Mouse (Mus musculus) heart, embryonic 12.5 days (tissue): ENCODE data around the gene B2m. TPM values are rescaled to one million over a fixed set of nuclear protein-coding genes. Genes with fewer than 3 reads are reported as not detected.

Experiments
- ATAC-seq: fragments of 200-750 bp; cut with Nextera tagmentation; 2 replicates; pipeline ENCODE4 v1.8.0; 2017; ENCODE audit warnings: moderate TSS enrichment, moderate library complexity; ENCODE audit not compliant: insufficient number of reproducible peaks, low FRiP score
- H3K27ac ChIP-seq: fragments of 300-500 bp; sonication (generic); 2 replicates; pipeline ENCODE4 v1.5.1; 2016; ENCODE audit warnings: mild to moderate bottlenecking, moderate library complexity; ENCODE audit not compliant: poor library complexity, severe bottlenecking
- H3K27me3 ChIP-seq: fragments of 300-500 bp; sonication (generic); replicated peaks from 2 replicates; pipeline ENCODE4 v1.6.1; 2016; ENCODE audit warnings: mild to moderate bottlenecking, moderate library complexity
- H3K36me3 ChIP-seq: fragments of 300-500 bp; sonication (generic); 2 replicates; pipeline ENCODE4 v1.6.1; 2016; ENCODE audit warnings: mild to moderate bottlenecking, moderate library complexity
- H3K4me1 ChIP-seq: fragments of 300-500 bp; sonication (generic); replicated peaks from 2 replicates; pipeline ENCODE4 v1.6.1; 2016; ENCODE audit warnings: mild to moderate bottlenecking
- H3K4me2 ChIP-seq: fragments of 300-500 bp; sonication (generic); 2 replicates; pipeline ENCODE4 v1.6.1; 2016; ENCODE audit warnings: mild to moderate bottlenecking, moderate library complexity
- H3K4me3 ChIP-seq: fragments of 300-500 bp; sonication (generic); 2 replicates; pipeline ENCODE4 v1.5.1; 2016; ENCODE audit warnings: mild to moderate bottlenecking
- H3K9ac ChIP-seq: fragments of 300-500 bp; sonication (generic); 2 replicates; pipeline ENCODE4 v1.6.1; 2016; ENCODE audit warnings: mild to moderate bottlenecking, moderate library complexity
- H3K9me3 ChIP-seq: fragments of 300-500 bp; sonication (generic); replicated peaks from 2 replicates; pipeline ENCODE4 v1.6.1; 2016; ENCODE audit warnings: mild to moderate bottlenecking, moderate library complexity
- WGBS: fragments of 180-500 bp; shearing (Covaris S2); methylation state at CpG from one replicate; pipeline ENCODE4 v1.1.7; 2016; 5-methylcytosine and 5-hydroxymethylcytosine counted together
- polyA plus RNA-seq: library from polyadenylated mRNA; unstranded; fragments of >200 nt; fragmentation: Nextera tagmentation; extraction: Ambion mirVana; gene quantifications from 2 replicates; pipeline ENCODE4 v1.2.1, GENCODE M21; 2016

B2m gene
- polyA plus RNA-seq, 1 experiment from 2014 or later = 247 TPM

DNA sequence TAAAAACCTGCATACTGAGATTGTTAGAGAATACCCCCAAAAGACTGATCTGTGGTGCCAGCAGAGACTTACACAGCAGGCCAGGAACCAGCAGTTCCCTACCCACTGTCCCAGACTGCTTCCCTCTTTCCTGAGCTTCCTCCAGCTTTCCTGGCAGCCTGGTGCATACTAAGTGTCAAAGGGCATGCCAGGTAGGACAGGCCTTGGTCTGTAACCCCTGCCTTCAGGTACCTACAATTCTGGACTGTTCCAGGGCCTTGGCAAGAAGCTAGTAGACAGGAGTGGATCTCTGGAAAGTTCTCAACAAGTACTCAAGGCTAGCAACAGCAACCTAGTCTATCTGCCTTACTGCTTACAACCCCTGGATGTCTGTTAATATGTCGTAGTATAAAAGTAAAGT, 3.7 kb downstream of the B2m start:
- peaks cover 33% of the 10 kb centered on the region for H3K36me3 ChIP-seq
- H3K27me3 ChIP-seq = no peaks in the 10 kb centered on the region
- H3K4me3 ChIP-seq = no peak overlapping the region
- no peak overlapping the region for H3K9ac ChIP-seq
- H3K27ac ChIP-seq = no peak overlapping the region
- ATAC-seq = no peak
- no peak overlapping the region for H3K4me2 ChIP-seq
- H3K4me1 ChIP-seq = peaks cover 17% of the 10 kb centered on the region
- whole genome bisulfite sequencing = 83% methylated on average over 1 of the region's 1 CpGs
- H3K9me3 ChIP-seq = no peaks in the 10 kb centered on the region

DNA sequence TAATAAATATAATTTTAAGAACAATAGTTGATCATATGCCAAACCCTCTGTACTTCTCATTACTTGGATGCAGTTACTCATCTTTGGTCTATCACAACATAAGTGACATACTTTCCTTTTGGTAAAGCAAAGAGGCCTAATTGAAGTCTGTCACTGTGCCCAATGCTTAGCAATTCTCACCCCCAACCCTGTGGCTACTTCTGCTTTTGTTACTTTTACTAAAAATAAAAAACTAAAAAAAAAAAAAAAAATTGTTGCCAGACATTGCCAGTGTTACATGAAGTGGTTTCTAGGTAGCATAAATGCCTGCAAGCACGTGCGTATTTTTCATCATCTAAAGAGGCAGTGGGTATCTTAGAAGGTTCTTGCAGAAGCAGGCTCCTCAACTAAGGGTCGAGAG, 5.4 kb downstream of the B2m start:
- Histone ChIP-seq H3K9me3 (no peaks in the 10 kb centered on the region), H3K27me3 (no peaks in the 10 kb centered on the region), H3K36me3 (peaks cover 33% of the 10 kb centered on the region), H3K4me3 (no peak overlapping the region), H3K4me1 (peaks cover 17% of the 10 kb centered on the region), H3K27ac (no peak overlapping the region), H3K9ac (no peak overlapping the region), H3K4me2 (no peak overlapping the region)
- ATAC-seq = no peak
- WGBS = 80% methylated on average over 3 of the region's 3 CpGs

DNA sequence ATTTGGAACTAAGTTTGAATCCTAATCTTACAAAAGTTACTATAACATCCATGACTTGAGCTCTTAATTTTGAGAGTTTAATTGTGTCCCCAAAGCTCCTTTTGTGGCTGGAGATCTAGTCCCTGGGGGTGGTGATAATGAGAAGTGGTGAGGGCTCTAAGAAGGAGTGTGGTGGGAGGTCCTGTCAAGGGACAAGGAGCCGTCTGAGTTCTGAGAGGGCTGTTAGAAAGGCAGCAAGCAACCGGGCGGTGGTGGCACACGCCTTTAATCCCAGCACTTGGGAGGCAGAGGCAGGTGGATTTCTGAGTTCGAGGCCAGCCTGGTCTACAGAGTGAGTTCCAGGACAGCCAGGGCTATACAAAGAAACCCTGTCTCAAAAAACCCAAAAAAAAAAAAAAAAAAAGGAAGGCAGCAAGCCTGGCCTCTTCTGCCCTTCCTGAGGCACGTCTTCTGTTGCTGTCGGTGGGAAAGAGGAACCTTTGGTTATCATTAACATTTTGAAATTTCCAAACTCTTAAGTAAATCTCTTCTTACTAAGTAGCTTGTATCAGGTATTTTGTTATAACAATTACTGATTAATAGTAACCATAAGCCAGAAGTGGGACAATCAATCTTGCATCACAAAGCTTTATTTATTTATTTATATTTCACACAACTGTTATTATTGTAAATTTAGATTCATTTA, 6.3 kb downstream of the B2m start:
- ATAC-seq = no peak
- no peaks in the 10 kb centered on the region for H3K27me3 ChIP-seq
- peaks cover 21% of the 10 kb centered on the region for H3K4me1 ChIP-seq
- H3K9ac ChIP-seq = no peak overlapping the region
- H3K9me3 ChIP-seq = no peaks in the 10 kb centered on the region
- no peak overlapping the region for H3K27ac ChIP-seq
- no peak overlapping the region for H3K4me3 ChIP-seq
- peaks cover 33% of the 10 kb centered on the region for H3K36me3 ChIP-seq
- H3K4me2 ChIP-seq = no peak overlapping the region
- WGBS = 73% methylated on average over 7 of the region's 7 CpGs

DNA sequence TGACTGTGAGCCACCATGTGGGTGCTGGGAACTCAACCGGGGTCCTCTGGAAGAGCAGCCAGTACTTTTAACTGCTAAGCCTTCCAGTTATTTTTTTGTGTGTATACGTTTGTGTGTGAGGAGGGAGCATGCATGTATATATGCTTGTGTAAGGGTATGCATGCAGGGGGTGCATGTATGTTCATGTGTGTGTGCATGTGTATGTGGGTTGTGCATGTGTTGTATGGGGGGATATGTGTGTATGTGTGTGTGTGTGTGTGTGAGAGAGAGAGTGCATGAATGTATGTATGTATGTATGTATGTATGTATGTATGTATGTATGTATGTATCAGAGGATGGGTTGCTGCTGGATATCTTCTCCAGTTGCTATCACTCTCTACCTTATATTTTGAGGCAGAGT, 7.0 kb downstream of the B2m start:
- no peaks in the 10 kb centered on the region for H3K27me3 ChIP-seq
- WGBS = 87% methylated on average over 2 of the region's 2 CpGs
- no peak overlapping the region for H3K4me2 ChIP-seq
- peaks cover 18% of the 10 kb centered on the region for H3K4me1 ChIP-seq
- no peak overlapping the region for H3K27ac ChIP-seq
- no peaks in the 10 kb centered on the region for H3K9me3 ChIP-seq
- peaks cover 33% of the 10 kb centered on the region for H3K36me3 ChIP-seq
- ATAC-seq = no peak
- H3K9ac ChIP-seq = no peak overlapping the region
- no peak overlapping the region for H3K4me3 ChIP-seq

DNA sequence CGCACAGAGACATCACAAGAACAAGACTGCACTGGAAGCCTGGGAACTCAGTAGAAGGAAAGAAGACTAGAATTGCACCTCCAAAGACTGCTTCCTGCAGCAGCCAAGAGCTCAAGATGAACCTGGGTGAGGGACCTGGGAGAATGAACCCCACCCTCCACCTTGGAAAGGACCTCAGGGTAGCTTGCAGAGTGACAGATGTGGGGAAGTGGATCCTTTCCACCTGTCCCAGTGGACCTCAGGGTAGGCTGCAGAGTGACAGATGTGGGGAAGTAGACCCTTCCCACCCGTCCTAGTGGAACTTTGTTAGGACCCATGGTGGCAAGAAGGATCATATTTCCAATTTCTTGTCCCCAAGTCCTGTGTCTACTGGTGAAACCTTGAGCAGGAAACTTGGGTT, 7.8 kb downstream of the B2m start:
- whole genome bisulfite sequencing = 83% methylated on average over 2 of the region's 2 CpGs
- no peak overlapping the region for H3K4me2 ChIP-seq
- ATAC-seq = no peak

DNA sequence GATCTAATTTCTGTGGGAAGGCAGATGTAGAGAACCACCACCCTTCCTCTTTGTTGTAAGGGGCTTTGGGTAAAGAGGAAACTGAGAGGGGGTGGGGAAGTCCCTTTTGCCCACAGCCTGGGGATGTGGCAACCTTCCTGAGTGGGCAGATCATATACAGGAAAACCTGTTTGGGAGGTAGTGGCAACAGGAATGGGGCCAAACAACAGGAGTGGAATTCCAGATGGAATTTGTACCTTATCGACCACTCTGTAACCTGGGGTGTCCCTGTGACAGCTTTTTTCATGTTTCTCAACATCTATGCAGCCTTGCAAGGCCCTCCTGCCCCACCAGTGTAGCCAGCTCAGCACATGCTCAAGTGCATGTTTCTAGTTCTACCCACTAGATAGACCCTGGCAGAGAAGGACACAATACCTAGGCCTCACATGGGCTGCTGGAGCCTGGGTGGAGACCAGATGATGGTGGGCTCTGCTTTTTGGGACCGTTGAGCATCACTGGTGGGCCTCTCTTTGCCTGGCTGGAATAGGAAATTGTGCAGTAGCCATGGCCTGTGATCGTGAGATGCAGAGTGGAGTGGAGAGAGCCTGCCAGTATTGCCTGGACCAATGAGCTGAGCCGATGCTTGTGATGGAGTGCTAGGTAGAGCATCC, 8.7 kb downstream of the B2m start:
- no peaks in the 10 kb centered on the region for H3K27me3 ChIP-seq
- no peak for ATAC-seq
- H3K4me2 ChIP-seq = no peak overlapping the region
- no peaks in the 10 kb centered on the region for H3K9me3 ChIP-seq
- H3K27ac ChIP-seq = no peak overlapping the region
- peaks cover 14% of the 10 kb centered on the region for H3K4me1 ChIP-seq
- H3K36me3 ChIP-seq = peaks cover 32% of the 10 kb centered on the region
- no peak overlapping the region for H3K4me3 ChIP-seq
- no peak overlapping the region for H3K9ac ChIP-seq
- 83% methylated on average over 4 of the region's 4 CpGs for WGBS

More for the DNA sequence above, 7.8 kb downstream of the B2m start:
- Histone ChIP-seq H3K9ac (no peak overlapping the region), H3K36me3 (peaks cover 33% of the 10 kb centered on the region), H3K27ac (no peak overlapping the region), H3K27me3 (no peaks in the 10 kb centered on the region), H3K4me3 (no peak overlapping the region), H3K4me1 (peaks cover 12% of the 10 kb centered on the region; the same call in 1 of the 2 replicates), H3K9me3 (no peaks in the 10 kb centered on the region)

DNA sequence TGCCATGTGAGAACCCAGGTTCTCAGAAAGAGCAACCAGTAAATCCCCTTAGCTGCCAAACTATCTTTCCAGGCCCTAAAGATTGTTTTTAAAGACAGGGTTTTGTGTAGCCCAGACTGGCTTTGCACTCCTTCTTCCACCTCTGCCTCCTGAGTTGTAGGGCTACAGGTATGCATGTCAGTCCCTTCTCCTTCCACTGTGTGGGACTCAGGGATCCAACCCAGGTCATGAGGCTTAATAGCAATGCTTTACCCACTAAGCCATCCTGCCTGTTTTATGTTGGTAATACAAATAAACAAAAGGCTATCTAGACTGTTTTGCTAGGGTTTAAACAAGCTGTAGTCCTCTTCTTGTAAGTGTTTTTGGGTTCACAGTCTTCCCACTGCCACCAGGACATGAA, 10.1 kb downstream of the B2m start:
- H3K4me1 ChIP-seq = peaks cover 22% of the 10 kb centered on the region
- H3K27ac ChIP-seq = no peak overlapping the region
- H3K4me3 ChIP-seq = no peak overlapping the region

DNA sequence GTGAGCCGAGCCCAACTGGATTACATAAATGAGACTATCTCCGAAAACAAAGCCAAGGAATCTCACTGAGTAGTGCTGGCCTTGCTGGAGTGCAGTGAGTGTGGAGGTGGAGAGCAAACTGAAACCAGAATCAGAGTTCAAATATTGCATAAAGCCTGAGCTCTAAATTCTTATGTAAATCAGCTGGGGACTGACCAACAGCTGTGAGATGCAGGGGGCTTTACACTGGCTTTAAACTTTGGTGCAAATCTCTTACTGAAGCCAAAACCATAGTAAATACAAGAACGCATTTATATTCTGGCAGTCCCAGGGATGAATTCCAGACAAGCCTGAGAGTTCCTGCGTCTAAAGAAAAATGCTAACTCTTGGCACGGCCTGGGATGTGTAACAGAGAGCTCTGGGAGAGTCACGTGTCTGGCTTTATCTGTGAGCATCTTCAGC, 10.9 kb downstream of the B2m start:
- Histone ChIP-seq H3K36me3 (peaks cover 15% of the 10 kb centered on the region), H3K9me3 (no peaks in the 10 kb centered on the region), H3K4me2 (no peak overlapping the region), H3K27me3 (no peaks in the 10 kb centered on the region), H3K9ac (no peak overlapping the region), H3K4me3 (no peak overlapping the region), H3K27ac (no peak overlapping the region; the same call in 1 of the 2 replicates), H3K4me1 (peaks cover 22% of the 10 kb centered on the region)
- ATAC-seq = no peak
- WGBS = 31% methylated on average over 6 of the region's 6 CpGs

More for the DNA sequence above, 10.1 kb downstream of the B2m start:
- H3K9me3 ChIP-seq = no peaks in the 10 kb centered on the region
- no peak for ATAC-seq
- no peak overlapping the region for H3K4me2 ChIP-seq
- no peak overlapping the region for H3K9ac ChIP-seq
- peaks cover 20% of the 10 kb centered on the region for H3K36me3 ChIP-seq
- no peaks in the 10 kb centered on the region for H3K27me3 ChIP-seq

DNA sequence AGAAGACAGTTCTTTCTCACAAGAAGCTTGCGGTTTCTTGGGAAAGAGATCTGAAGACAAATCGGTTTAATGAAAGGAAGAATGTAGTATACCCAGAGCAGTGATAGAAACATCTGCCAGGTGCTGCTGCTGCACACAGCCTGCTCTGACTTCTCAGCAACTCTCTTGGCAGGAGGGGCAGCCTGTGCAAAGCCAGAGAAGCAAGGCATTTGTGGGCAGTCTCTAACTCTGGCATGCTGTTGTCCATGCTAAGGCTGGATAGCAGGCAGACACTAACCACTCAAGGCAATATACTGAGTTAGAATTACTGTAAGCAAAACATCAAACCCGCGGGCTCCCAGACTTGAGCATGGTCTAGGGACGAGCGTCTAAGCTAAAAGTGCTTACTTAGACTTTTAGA, 12.2 kb downstream of the B2m start:
- no peak for ATAC-seq
- Histone ChIP-seq H3K9me3 (no peaks in the 10 kb centered on the region), H3K4me1 (peaks cover 33% of the 10 kb centered on the region), H3K4me2 (no peak overlapping the region), H3K36me3 (peaks cover 7% of the 10 kb centered on the region; the same call in 1 of the 2 replicates), H3K27ac (no peak overlapping the region), H3K9ac (no peak overlapping the region), H3K4me3 (no peak overlapping the region), H3K27me3 (no peaks in the 10 kb centered on the region)
- 78% methylated on average over 6 of the region's 6 CpGs for WGBS

DNA sequence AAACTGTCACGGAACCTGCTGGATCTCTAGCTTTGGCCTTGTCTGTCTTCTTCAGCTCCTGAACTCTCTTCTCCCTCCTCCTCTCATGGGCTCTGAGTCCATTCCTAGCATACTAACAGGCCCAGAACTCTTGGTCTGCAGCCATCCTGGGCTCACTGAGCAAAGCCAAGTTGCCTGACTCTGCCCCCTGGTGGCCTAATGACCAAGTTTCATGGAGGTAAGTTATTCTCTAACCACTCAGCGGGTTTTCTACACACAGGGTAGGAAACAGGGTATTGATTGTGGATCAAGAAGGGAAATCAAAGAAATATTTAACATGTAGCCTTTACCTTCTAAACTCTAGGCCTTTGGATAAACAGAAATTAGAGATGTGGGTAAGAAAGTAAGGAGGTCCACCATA, 13.2 kb downstream of the B2m start, which contains the start of gene Trim69:
Gene Trim69, plus strand, starts transcription at position 21 of the 400 bp plus-strand sequence.
- Histone ChIP-seq H3K9me3 (no peaks in the 10 kb centered on the region), H3K4me2 (peak within 1 kb of the TSS; percentile 13; the same call in 1 of the 2 replicates), H3K27ac (peak within 1 kb of the TSS; percentile 76), H3K4me3 (no peak within 1 kb of the TSS), H3K36me3 (no peaks in the 10 kb centered on the region), H3K9ac (no peak within 1 kb of the TSS), H3K4me1 (peaks cover 33% of the 10 kb centered on the region), H3K27me3 (no peaks in the 10 kb centered on the region)
- peak; percentile 41; the same call in 1 of the 2 replicates for ATAC-seq
- 43% methylated on average over 2 of the region's 2 CpGs for WGBS

DNA sequence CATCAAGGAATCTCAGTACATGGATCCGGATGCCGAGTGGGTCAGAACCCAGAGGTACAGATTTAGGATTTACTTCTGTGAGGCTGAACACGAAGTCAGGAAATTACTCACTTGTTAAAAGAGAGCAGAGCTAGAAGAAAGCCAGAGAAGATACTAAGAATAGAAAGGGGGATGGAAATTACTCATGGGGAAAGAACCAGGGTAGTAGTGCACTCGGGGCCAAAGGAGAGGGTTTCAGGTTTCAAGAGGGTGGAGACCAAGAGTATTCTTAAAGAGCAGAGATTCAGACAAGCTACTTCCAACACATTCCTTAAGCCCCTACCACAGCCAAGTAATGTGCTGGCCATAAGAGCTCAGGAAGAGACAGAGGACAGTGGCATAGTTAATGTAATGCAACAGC, 14.1 kb downstream of the B2m start:
- no peaks in the 10 kb centered on the region for H3K36me3 ChIP-seq
- peak overlapping the region; percentile 13; the same call in 1 of the 2 replicates for H3K4me2 ChIP-seq
- no peak overlapping the region for H3K9ac ChIP-seq
- H3K27me3 ChIP-seq = no peaks in the 10 kb centered on the region
- peak; percentile 57; the same call in 1 of the 2 replicates for ATAC-seq
- no peak overlapping the region for H3K4me3 ChIP-seq
- H3K27ac ChIP-seq = peak overlapping the region; percentile 76
- H3K9me3 ChIP-seq = no peaks in the 10 kb centered on the region
- peaks cover 33% of the 10 kb centered on the region for H3K4me1 ChIP-seq
- WGBS = 15% methylated on average over 4 of the region's 4 CpGs
